Mouse (Mus musculus) monocyte, adult 59 days (primary cell): ENCODE measurements around the gene Uspl1. TPM values are rescaled to one million over a fixed set of nuclear protein-coding genes. Genes with fewer than 3 reads are reported as not detected.

Source experiments
- total RNA-seq, 2 experiments: library from RNA; stranded (reverse); gene quantifications; one replicate each; pipeline ENCODE4 v1.2.4; 2023

The Uspl1 gene
- 10 to 100 TPM; 33.1 to 35.1 TPM for total RNA-seq

GRCm38 (mm10) chr5:149184104-149184843 lies at the start of gene Uspl1, which contains the start of gene Hmgb1:
Gene Uspl1 (plus strand): TSS chr5:149184350.
Gene Hmgb1 (minus strand): TSS chr5:149184489.

GRCm38 (mm10) chr5:149264405-149264804 lies 80.3 kb downstream of the Uspl1 start, which contains the start of gene Alox5ap:
Gene Alox5ap (plus strand): TSS chr5:149264767.

Other genes starting within 250 kb of the Uspl1 start
- 1 to 10 TPM in 1 of 2 experiments, not detected in 1; 1.2 TPM for gene Gm42791, start 189.2 kb upstream of the Uspl1 start, total RNA-seq
- gene Hmgb1, start 139 bp downstream of the Uspl1 start, total RNA-seq: 100 to 1,000 TPM; 177 to 211 TPM
- gene Alox5ap, start 80.4 kb downstream of the Uspl1 start, total RNA-seq: 1,000 to 10,000 TPM; 1,273 to 1,442 TPM
- not detected for gene Medag, start 227.4 kb downstream of the Uspl1 start, total RNA-seq